Mouse (Mus musculus) spleen, postnatal 4 days (tissue): ENCODE measurements around the gene Rnase1.
A peak's percentile ranks its signal among the peaks of the same experiment; 100 is the strongest.
"Not testable (repeated sequence)": the region's sequence is repeated elsewhere in the genome, so short reads cannot be mapped to it uniquely, and the experiment has no call there.

Experiments used
- DNase-seq, 2 experiments: peaks; one replicate each; pipeline ENCODE4 v3.0.0; 2022; ENCODE audit warnings: low spot score in 2 of 2

Gene Rnase1

DNA sequence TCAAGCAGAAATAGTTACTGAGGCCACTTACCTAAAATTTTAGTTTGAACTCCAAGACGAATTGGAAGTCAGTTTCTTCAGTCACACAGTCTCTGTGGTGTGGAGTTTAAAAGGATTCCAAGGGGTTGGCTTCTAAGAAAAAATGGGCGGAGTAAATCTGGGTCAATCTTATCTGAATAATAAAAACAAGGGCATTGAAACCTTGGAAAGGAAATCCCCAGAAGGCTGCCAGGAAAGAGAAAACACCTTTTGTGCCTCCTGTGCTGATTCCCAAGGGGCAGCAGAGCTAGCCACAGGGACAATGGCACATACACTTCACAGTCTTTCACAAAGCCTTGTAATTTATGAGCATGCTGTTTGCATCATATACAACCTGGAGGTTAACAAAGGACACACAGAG, at the start of gene Rnase1:
TSS of gene Rnase1 (minus strand) at position 101 of the 400 bp plus-strand sequence.
- DNase-seq, result no peak

DNA sequence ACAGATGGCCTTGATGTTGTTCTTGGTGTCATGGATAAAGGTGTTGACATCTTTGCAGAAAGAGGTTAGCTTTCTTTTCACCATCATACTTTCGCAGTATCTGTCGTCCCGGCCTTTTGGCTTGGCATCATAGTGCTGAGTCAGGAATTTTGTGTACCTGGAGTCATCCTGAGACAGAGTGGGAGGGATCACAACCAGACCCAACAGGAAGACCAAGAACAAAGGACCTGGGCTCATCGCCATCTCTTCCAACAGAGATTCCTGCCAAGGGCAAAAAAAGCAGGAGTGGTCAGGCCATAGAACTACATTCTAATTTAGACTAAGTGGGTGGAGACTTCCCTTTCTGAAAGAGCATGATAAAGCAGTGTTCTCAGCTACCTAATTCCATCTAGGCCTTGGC, 49.1 kb upstream of the Rnase1 start:
- DNase-seq, result no peak

DNA sequence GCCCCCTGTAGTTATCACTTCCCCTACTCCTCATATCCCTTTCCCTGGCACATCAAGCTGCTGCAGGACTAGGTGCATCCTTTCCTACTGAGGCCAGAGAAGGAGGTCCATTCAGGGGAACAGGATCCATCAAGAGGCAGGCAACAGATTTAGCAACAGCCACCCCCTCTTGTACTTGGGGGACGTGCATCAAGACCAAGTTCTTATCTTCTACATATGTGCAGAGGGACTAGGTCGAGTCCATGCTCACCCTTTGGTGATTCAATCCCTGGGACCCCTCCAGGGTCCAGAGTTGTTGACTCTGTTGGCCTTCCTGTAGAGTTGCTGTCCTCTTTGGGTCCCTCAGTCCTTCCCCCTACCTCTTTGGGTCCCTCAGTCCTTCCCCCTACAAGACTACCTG, 34.5 kb upstream of the Rnase1 start:
- not testable (repeated sequence) for DNase-seq

DNA sequence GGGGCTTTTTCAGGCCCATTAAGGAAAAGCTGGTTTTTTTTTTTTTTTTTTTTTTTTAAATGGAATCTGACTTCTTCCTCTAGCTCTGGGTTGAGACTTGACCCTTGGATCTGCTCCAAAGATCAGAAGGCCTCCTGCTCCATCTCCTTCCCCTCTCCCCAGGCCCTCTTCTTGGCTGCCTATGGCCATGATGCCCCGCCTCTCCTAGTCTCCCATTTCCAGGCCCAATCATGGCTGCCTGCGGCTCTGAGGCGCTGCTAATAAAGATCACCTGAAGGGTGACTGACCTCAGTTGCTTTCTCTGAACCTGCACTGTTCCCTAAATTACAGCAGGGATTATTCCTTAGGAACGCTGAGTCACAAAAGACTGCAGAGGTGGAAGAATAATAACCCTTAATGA, 27.3 kb upstream of the Rnase1 start:
- no peak for DNase-seq

DNA sequence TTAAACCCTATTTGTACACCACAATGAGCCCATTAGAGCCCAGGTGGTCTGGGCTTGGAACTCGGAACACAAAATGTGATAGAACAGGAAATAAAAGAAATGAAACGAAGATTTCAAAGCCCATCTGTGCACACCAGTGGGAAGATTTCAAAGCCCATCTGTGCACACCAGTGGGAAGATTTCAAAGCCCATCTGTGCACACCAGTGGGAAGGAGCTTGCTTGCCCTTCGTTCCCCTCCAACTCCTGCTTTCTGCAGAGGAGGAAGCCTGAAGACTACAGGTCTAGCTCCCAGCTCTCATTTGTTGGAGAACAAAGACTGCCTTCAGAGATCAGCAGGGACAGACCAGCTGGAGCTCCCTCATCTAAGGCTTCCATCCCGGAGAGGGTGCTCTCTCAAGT, 26.4 kb upstream of the Rnase1 start:
- DNase-seq, result not testable (repeated sequence)

DNA sequence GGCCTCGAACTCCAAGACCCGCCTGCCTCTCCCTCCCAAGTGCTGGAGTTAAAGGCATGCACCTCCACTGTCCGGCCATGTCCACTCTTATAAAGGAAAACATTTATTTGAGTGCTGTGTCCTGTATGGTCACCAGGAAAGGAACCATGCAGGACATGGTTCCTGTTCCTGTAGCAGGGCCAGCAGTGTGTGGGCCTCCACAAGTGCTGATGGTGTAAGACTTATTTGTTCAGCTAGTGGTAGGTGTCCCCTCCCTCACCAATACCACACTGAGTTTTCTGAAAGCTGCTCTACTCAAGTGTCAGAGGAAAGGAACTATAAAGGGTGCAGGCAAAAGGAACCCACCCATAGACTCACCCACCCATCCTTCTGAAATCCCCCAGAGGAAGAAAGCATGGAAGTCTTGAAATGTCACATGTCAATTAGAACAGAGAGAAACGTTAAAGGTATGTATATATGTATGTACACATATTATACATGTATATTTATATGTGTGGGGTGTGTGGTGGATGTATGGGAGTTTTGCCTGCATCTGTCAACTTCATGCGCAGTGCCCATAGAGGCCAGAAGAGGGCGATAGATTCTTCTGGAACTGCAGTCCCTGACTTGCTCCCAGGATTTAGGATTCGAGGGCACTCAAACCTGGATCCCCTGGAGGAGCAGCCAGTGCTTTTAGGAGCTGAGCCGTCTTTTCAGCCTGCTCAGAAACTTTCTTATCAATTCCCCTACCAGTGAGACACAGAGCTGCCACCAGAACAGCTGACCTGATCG, 25.7 kb upstream of the Rnase1 start:
- DNase-seq, result peak; percentile 31 to 69

DNA sequence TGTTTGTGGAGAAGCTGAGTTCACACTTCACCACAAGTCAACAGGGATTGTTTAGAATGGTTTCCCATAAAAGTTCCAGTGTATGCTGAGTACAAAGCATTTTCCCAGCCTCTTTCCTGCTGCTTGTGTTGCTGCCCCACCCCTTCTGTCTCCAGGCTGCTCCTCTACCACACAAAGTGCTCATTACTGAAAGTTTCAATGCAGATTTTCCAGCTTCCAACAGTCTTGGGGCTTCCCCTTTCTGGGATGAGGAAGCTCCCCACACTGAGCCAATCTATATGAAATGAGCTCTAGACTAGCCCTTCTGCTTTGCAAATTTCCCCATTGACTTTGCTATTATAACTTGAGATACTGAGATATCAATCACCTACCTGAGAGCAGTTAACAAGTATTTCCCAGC, 19.5 kb upstream of the Rnase1 start:
- no peak for DNase-seq

DNA sequence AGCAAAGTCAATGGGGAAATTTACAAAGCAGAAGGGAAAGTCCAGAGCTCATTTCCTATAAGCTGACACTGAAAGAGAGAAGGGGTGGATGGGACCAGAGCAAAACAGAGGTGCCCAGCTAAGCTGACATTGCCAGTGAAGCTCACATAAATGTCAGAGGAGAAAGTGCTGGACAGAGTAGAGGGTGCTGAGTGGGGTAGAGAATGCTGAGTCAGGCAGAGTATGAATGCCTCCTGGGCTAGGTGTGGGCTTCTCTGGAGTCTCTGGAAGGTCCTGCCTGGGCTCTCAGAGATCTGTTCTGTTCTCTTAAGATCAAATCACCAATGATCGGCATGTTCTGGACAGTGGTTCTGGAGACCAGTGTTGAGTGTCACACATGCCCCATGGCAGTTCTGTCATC, 18.9 kb upstream of the Rnase1 start:
- DNase-seq, result no peak

DNA sequence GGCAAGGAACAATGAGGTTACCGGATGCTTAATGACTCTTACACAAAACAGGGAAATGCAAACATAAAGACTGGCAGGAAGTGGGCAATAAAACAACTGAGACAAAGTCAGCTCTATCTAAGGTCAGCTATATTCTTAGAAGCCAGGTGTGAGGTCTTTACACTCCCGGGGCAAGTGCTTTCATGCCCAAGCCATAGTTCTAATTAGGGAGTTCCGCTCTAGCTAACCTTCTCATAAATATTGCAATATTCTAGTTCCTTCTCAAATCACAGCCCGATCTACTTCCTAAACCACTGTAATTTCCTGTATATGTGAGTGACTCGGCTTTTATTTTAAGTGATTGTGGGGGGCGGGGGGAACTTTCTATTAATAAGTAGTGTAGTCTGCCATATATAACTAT, 16.7 kb upstream of the Rnase1 start:
- not testable (repeated sequence) for DNase-seq

DNA sequence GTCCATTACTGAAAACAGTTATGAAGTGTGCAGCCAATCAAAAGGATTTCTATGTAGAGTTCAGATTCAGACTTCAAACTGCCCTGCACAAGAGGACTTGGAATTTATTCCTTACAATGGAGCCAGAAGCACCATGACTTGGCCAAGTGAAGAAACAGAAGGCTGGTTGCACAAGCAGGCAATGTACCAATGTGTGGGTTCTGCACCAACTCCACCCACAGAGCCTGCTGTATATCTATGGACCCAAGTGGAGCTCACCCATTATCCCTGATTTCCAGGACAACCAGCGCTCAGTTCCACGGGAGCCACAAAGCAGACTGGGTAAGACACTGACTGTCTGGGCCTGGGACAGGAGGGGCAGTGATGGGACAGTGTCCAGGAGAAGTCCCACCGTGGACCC, 15.4 kb upstream of the Rnase1 start, which contains the start of gene Rnase2b:
TSS of gene Rnase2b (plus strand) at position 285 of the 400 bp plus-strand sequence.
- DNase-seq, result not testable (repeated sequence)

DNA sequence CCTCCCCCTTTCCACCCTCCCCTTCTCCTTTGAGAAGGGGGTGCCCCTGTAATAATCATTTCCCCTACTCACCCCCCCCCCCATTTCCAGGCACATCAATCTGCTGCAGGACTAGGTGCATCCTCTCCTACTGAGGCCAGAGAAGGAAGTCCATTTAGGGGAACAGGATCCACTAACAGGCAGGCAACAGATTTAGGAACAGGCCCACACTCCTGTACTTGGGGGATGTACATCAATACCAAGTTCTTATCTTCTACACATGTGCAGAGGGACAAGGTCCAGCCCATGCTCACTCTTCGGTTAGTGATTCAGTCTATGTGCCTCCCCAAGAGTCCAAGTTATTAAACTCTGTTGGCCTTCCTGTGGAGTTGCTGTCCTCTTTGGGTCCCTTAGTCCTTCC, 10.5 kb upstream of the Rnase1 start:
- DNase-seq, result peak in 1 of 2 experiments; percentile 31

DNA sequence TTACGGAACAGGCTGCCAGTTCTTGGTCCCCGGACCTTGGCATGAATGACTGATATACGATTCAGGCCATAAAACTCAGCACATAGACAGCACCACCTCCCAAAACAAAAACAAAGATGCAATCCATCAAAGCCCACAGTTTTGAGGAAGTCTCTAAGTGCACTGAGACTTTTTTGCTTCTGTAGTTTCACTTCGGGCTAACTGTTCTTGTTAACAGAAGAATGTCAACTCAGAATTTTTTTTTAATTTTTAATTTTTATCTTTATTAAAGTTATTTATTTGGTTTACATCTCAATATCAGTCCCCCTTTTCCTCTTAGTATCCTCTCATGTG, 10.1 kb upstream of the Rnase1 start:
- peak; percentile 6 to 35 for DNase-seq

DNA sequence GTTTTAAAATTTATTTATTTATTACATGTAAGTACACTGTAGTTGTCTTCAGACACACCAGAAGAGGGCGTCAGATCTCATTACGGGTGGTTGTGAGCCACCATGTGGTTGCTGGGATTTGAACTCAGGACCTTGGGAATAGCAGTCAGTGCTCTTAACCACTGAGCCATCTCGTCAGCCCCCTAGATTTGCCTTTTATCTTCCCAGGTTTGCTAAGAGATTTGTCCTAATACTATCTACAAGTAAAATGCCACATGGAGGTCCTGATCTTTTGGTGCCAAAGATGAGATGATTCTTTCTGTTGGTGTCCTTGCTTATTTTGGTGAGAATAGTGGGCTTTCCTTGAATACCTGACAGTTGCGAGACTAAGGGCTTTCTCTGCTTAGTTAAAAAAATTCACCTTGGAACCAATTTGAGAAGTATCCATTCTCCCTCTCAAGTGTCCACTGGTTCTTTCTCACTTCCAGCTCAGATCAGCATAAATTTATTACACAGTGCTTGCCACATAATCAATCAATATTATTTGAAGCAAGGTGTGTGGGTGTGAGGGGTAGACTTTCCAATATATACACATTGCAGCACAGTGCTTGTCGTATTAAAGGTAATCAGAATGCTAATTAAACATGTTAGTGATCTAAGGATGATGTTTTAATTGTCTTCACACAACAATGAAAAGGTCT, 9.6 kb upstream of the Rnase1 start:
- DNase-seq, result peak in 1 of 2 experiments; percentile 6

DNA sequence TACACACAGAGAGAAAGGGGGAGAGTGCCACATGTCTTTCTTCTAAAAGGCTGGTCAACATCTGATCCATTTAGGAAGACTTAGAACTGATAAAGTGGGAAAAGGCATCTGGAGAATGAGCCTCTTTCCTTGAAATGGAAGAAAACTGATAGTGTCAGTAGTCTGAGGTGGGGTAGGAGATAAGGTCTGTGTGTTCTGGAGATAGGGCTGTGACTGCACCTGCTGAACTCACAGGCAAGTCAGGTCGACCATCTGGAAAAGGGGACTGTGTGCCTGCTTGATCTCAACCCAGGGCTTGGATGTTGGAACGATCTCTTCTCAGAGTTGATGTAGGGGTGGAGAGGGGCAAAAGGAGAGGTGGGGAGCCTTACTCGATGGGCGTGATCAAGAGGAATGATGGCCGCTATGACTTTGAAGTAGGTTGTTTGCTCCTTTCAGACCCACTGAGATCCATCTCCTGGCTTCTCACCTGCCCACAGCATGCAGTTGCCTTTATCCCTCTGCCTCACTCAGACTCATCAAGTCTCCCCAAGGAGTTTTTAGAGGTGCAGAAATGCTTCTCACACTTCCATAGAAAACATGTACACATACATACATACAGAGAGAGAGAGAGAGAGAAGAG, 5.8 kb upstream of the Rnase1 start:
- DNase-seq, result peak; percentile 13 to 53

DNA sequence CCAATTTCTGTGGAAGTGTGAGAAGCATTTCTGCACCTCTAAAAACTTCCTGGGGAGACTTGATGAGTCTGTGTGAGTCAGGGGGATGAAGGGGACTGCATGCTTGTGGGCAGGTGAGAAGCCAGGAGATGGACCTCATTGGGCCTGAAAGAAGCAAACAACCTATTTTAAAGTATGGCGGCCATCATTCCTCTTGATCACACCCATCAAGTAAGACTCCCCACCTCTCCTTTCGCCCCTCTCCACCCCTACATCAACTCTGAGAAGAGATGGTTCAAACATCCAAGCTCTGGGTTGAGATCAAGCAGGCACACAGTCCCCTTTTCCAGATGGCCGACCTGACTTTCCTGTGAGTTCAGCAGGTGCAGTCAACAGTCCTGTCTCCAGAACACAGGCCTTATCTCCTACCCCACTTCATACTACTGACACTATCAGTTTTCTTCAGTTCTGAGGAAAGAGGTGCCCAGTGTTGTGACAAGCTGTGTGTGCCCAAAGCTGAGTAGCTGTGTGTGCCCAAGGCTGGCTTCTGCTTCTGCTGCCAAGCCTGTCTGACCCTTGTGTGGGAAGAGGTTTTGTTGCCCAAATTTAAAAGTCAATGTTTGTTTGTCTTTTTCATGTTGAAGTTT, 3.7 kb upstream of the Rnase1 start:
- DNase-seq, result peak; percentile 13 to 56

DNA sequence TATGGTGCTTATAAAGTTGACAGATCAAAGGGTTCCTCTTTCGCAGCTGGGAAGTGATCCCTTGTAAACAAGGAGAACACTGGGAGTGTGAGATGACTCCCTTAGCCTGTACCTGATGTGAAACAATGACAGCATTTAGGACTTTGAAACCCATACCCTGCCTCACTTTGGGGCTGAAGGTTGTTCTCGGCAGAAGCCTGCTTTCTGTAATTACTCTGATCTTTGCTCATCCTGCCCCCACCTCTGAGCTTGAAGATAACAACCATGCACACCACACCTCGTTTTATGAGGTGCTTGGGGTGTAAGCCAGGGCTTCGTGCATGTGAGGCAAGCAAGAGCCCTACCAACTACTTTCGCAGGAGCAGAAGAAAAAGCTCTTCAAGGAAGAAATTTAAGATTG, 2.6 kb upstream of the Rnase1 start:
- peak; percentile 17 to 62 for DNase-seq

DNA sequence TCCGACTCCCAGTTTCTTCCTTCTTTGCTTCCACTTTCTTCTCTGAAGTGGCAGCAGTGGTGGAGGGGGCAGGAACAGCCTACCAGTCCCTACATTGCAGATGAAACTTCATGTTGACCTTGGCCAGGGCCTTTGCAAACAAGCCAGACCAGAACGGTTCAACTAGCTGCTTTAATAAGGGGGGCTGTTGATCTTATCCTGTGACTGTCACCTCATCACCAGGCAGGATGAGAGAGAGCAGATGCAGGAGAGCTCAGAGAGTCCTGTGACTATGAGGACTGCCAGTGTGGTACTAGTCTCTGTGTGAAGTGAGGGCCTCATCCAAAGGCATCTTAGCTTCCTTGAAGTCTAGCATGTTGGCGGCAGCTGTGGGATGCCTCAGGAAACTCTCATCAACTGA, 1.4 kb upstream of the Rnase1 start:
- peak; percentile 7 to 51 for DNase-seq

DNA sequence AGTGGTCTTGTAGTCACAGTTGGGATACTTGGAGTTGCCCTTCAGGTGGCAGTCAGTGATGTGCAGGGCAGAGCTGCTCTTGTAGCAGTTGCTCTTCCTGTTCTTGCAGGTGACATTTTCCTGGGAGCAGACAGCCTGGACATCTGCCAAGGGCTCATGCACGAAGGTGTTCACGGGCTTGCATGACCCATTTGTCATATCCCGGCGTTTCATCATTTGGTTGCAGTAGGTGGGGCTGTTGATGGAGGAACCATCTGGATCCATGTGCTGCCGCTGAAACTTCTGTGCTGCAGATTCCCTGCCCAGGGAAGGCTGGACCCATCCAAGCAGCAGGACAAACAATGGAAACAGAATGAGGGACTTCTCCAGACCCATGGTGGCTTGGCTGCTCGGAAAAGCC, 1.1 kb downstream of the Rnase1 start:
- DNase-seq, result peak in 1 of 2 experiments; percentile 54

DNA sequence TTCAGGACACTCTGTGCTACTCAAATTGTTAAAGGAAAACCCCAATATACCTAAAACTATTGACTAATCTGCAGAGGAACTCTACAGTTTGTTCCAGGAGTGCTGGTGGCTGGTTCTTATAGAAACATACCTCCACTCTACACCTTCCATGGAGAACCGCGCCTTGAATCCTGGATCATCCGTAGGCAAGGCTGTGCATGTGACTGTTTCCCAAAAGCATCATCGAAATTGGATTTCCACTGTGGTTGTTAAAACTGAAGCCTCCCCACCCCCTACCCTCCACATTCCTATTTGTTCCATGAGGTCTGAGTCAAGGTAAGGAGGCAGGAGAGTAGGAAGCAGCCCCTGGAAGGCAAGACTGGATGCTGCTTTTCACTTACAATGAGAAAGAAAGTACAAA, 2.1 kb downstream of the Rnase1 start:
- peak in 1 of 2 experiments; percentile 52 for DNase-seq

DNA sequence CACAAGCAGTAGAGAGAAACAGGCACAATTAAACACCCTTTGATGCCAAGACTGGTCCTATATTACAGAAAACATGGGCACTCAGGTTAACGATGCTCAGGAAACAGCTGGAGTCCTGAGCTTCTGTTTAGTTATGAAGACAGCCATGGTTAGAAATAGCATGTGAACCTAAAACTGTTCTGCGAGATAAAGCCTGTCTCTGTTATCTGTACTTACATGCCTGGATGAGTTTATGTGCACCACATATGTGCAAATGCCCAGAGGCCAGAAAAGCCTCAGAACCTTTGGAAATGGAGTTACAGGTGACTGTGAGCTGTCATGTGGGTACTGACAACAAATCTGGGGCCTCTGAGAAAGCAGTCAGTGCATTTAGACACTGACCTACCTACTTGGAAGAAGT, 2.6 kb downstream of the Rnase1 start:
- peak in 1 of 2 experiments; percentile 63 for DNase-seq

DNA sequence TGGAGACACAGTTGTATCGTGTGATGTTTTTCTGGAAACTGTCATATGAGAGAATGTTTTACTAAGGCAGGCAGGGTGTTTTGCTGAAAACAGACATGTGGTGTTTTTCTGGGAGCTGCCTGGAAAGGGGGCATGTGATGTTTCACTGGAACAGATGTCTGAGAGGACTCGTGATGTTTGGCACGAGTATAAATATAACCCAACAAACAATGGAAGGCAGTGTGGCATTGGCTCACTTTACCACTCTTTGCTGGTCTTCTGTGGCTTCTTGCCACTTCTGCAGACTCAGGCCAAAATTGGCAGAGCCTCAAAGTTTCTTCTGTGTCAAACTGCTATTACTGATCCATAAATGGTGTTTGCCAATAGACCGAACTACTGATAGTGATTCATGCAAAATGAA, 3.3 kb downstream of the Rnase1 start:
- DNase-seq, result peak in 1 of 2 experiments; percentile 58

DNA sequence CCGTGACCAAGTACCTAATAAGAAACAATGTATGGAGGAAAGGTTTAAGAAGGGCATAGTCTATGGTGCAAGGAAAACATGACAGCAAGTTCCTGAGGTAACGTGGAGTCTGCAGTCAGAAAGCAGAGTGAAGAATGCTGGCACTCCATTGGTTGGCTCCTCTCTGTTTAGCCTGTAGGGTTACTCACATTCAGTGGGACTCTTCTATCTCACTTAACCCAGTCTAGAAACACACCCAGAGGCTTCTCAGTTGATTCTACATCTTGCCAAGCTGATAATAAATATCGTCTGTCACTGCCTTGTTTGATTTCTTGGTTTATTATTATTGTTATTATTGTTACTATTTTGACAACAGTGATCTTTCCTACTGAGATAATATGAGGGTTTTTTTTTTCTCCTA, 4.0 kb downstream of the Rnase1 start:
- no peak for DNase-seq
